Mouse (Mus musculus): ENCODE results near the gene Zfp580. TPM values are rescaled to one million over a fixed set of nuclear protein-coding genes. Genes with fewer than 3 reads are reported as not detected.

Zfp580 gene
- polyA plus RNA-seq, 1 experiment from 2014 or later, result 56.2 TPM

GRCm38 (mm10) chr7:5098769-5099168 is 47.4 kb downstream of the Zfp580 start:
- ATAC-seq (ENCODE audit: low FRiP score, low TSS enrichment), result no peak
- H3K27ac ChIP-seq (ENCODE audit: low read depth, low read length), result no peak overlapping the region
- H3K27me3 ChIP-seq (ENCODE audit: control insufficient read depth, insufficient read depth, low read length), result no peaks in the 10 kb centered on the region
- no peak overlapping the region for H3K9ac ChIP-seq (ENCODE audit: low read depth, low read length)
- H3K4me1 ChIP-seq (ENCODE audit: control insufficient read depth, insufficient read depth, low read length), result no peaks in the 10 kb centered on the region
- peaks cover 53% of the 10 kb centered on the region for H3K36me3 ChIP-seq (ENCODE audit: control insufficient read depth, insufficient read depth, low read length)
- 91% methylated on average over 5 of the region's 5 CpGs for WGBS
- H3K4me2 ChIP-seq (replicated peaks; ENCODE audit: low read depth, low read length), result no peak overlapping the region
- H3K4me3 ChIP-seq (ENCODE audit: low read length), result no peak overlapping the region
- H3K9me3 ChIP-seq (ENCODE audit: control insufficient read depth, low read length), result no peaks in the 10 kb centered on the region

GRCm38 (mm10) chr7:5099796-5100195 is 48.5 kb downstream of the Zfp580 start:
- Histone ChIP-seq H3K9ac (ENCODE audit: low read depth, low read length) (no peak overlapping the region), H3K4me2 (replicated peaks; ENCODE audit: low read depth, low read length) (no peak overlapping the region), H3K27me3 (ENCODE audit: control insufficient read depth, insufficient read depth, low read length) (no peaks in the 10 kb centered on the region), H3K27ac (ENCODE audit: low read depth, low read length) (no peak overlapping the region), H3K4me3 (ENCODE audit: low read length) (no peak overlapping the region), H3K4me1 (ENCODE audit: control insufficient read depth, insufficient read depth, low read length) (no peaks in the 10 kb centered on the region), H3K9me3 (ENCODE audit: control insufficient read depth, low read length) (no peaks in the 10 kb centered on the region), H3K36me3 (ENCODE audit: control insufficient read depth, insufficient read depth, low read length) (peaks cover 43% of the 10 kb centered on the region)
- ATAC-seq (ENCODE audit: low FRiP score, low TSS enrichment), result no peak
- WGBS, result 91% methylated on average over 3 of the region's 3 CpGs

- Histone ChIP-seq H3K36me3 (ENCODE audit: control insufficient read depth, insufficient read depth, low read length) (peaks cover 30% of the 10 kb centered on the region), H3K9me3 (ENCODE audit: control insufficient read depth, low read length) (no peaks in the 10 kb centered on the region), H3K4me3 (ENCODE audit: low read length) (no peak overlapping the region), H3K9ac (ENCODE audit: low read depth, low read length) (no peak overlapping the region), H3K4me2 (replicated peaks; ENCODE audit: low read depth, low read length) (no peak overlapping the region), H3K27me3 (ENCODE audit: control insufficient read depth, insufficient read depth, low read length) (no peaks in the 10 kb centered on the region), H3K4me1 (ENCODE audit: control insufficient read depth, insufficient read depth, low read length) (no peaks in the 10 kb centered on the region), H3K27ac (ENCODE audit: low read depth, low read length) (no peak overlapping the region)
- 89% methylated on average over 10 of the region's 10 CpGs for WGBS
- no peak for ATAC-seq (ENCODE audit: low FRiP score, low TSS enrichment)
These were observed 49.8 kb downstream of the Zfp580 start for GRCm38 (mm10) chr7:5101066-5101663.

GRCm38 (mm10) chr7:5102564-5102963 is 51.2 kb downstream of the Zfp580 start:
- no peak overlapping the region for H3K27ac ChIP-seq (ENCODE audit: low read depth, low read length)
- H3K27me3 ChIP-seq (ENCODE audit: control insufficient read depth, insufficient read depth, low read length), result no peaks in the 10 kb centered on the region
- no peaks in the 10 kb centered on the region for H3K9me3 ChIP-seq (ENCODE audit: control insufficient read depth, low read length)
- H3K9ac ChIP-seq (ENCODE audit: low read depth, low read length), result no peak overlapping the region
- H3K4me1 ChIP-seq (ENCODE audit: control insufficient read depth, insufficient read depth, low read length), result no peaks in the 10 kb centered on the region
- no peak for ATAC-seq (ENCODE audit: low FRiP score, low TSS enrichment)
- no peak overlapping the region for H3K4me2 ChIP-seq (replicated peaks; ENCODE audit: low read depth, low read length)
- H3K36me3 ChIP-seq (ENCODE audit: control insufficient read depth, insufficient read depth, low read length), result peaks cover 17% of the 10 kb centered on the region
- no peak overlapping the region for H3K4me3 ChIP-seq (ENCODE audit: low read length)
- WGBS, result 88% methylated on average over 2 of the region's 2 CpGs

Other genes starting within 250 kb of the Zfp580 start
- gene Ube2s, start 238.9 kb upstream of the Zfp580 start, polyA plus RNA-seq (2014; fragmentation: Nextera tagmentation; extraction: Ambion mirVana), result 465 and 546 TPM in 2 replicates
- 0.89 and 1.1 TPM in 2 replicates for gene Shisa7, start 206.8 kb upstream of the Zfp580 start, polyA plus RNA-seq (2014; fragmentation: Nextera tagmentation; extraction: Ambion mirVana)
- gene Isoc2b, start 181.3 kb upstream of the Zfp580 start, polyA plus RNA-seq (2014; fragmentation: Nextera tagmentation; extraction: Ambion mirVana), result 4.5 and 8.3 TPM in 2 replicates
- 0.95 and 1.3 TPM in 2 replicates for gene Isoc2a, start 174.4 kb upstream of the Zfp580 start, polyA plus RNA-seq (2014; fragmentation: Nextera tagmentation; extraction: Ambion mirVana)
- gene Gm36210, start 145.0 kb upstream of the Zfp580 start, polyA plus RNA-seq (2014; fragmentation: Nextera tagmentation; extraction: Ambion mirVana), result 0.22 TPM in 1 of 2 replicates, not detected in the other
- 4.5 and 5.2 TPM in 2 replicates for gene Zfp628, start 136.3 kb upstream of the Zfp580 start, polyA plus RNA-seq (2014; fragmentation: Nextera tagmentation; extraction: Ambion mirVana)
- gene Nat14, start 129.5 kb upstream of the Zfp580 start, polyA plus RNA-seq (2014; fragmentation: Nextera tagmentation; extraction: Ambion mirVana), result 3.1 and 3.6 TPM in 2 replicates
- 1.1 and 2.5 TPM in 2 replicates for gene Ssc5d, start 125.8 kb upstream of the Zfp580 start, polyA plus RNA-seq (2014; fragmentation: Nextera tagmentation; extraction: Ambion mirVana)
- 0.43 TPM in 1 of 2 replicates, not detected in the other for gene Sbk2, start 87.1 kb upstream of the Zfp580 start, polyA plus RNA-seq (2014; fragmentation: Nextera tagmentation; extraction: Ambion mirVana)
- 0.06 TPM in 1 of 2 replicates, not detected in the other for gene Sbk3, start 80.4 kb upstream of the Zfp580 start, polyA plus RNA-seq (2014; fragmentation: Nextera tagmentation; extraction: Ambion mirVana)
- gene Zfp579, start 55.4 kb upstream of the Zfp580 start, polyA plus RNA-seq (2014; fragmentation: Nextera tagmentation; extraction: Ambion mirVana), result 36.6 and 41.6 TPM in 2 replicates
- gene Zfp524, start 37.1 kb upstream of the Zfp580 start, polyA plus RNA-seq (2014; fragmentation: Nextera tagmentation; extraction: Ambion mirVana), result 11.7 and 12.3 TPM in 2 replicates
- gene Fiz1, start 36.8 kb upstream of the Zfp580 start, polyA plus RNA-seq (2014; fragmentation: Nextera tagmentation; extraction: Ambion mirVana), result 46.5 and 48.6 TPM in 2 replicates
- 1.1 and 3.4 TPM in 2 replicates for gene Gm44973, start 36.0 kb upstream of the Zfp580 start, polyA plus RNA-seq (2014; fragmentation: Nextera tagmentation; extraction: Ambion mirVana)
- gene Zfp865, start 31.2 kb upstream of the Zfp580 start, polyA plus RNA-seq (2014; fragmentation: Nextera tagmentation; extraction: Ambion mirVana), result 9.9 and 10.0 TPM in 2 replicates
- gene Ccdc106, start 31.0 kb upstream of the Zfp580 start, polyA plus RNA-seq (2014; fragmentation: Nextera tagmentation; extraction: Ambion mirVana), result 23.2 and 25.5 TPM in 2 replicates
- gene 4632433K11Rik, start 17.4 kb upstream of the Zfp580 start, polyA plus RNA-seq (2014; fragmentation: Nextera tagmentation; extraction: Ambion mirVana), result not detected in 2 replicates
- 3.8 and 5.0 TPM in 2 replicates for gene Zfp784, start 13.1 kb upstream of the Zfp580 start, polyA plus RNA-seq (2014; fragmentation: Nextera tagmentation; extraction: Ambion mirVana)
- gene U2af2, start 10.6 kb downstream of the Zfp580 start, polyA plus RNA-seq (2014; fragmentation: Nextera tagmentation; extraction: Ambion mirVana), result 120 and 148 TPM in 2 replicates
- gene Epn1, start 28.7 kb downstream of the Zfp580 start, polyA plus RNA-seq (2014; fragmentation: Nextera tagmentation; extraction: Ambion mirVana), result 53.2 and 63.8 TPM in 2 replicates
- not detected in 2 replicates for gene Rfpl4, start 65.4 kb downstream of the Zfp580 start, polyA plus RNA-seq (2014; fragmentation: Nextera tagmentation; extraction: Ambion mirVana)
- 0.28 and 0.43 TPM in 2 replicates for gene Rasl2-9, start 74.4 kb downstream of the Zfp580 start, polyA plus RNA-seq (2014; fragmentation: Nextera tagmentation; extraction: Ambion mirVana)
- not detected in 2 replicates for gene Vmn1r55, start 98.1 kb downstream of the Zfp580 start, polyA plus RNA-seq (2014; fragmentation: Nextera tagmentation; extraction: Ambion mirVana)
- gene Vmn1r56, start 145.2 kb downstream of the Zfp580 start, polyA plus RNA-seq (2014; fragmentation: Nextera tagmentation; extraction: Ambion mirVana), result not detected in 2 replicates
- not detected in 2 replicates for gene Vmn1r57, start 167.0 kb downstream of the Zfp580 start, polyA plus RNA-seq (2014; fragmentation: Nextera tagmentation; extraction: Ambion mirVana)

Data from kidney, embryonic 14.5 days (tissue).